Mouse (Mus musculus) forebrain, embryonic 11.5 days (tissue): ENCODE data around the gene Sf3b1. TPM values are rescaled to one million over a fixed set of nuclear protein-coding genes. Genes with fewer than 3 reads are reported as not detected.

ENCODE experiments used
- ATAC-seq: fragments of 200-750 bp; cut with Nextera tagmentation; replicated peaks from 2 replicates; pipeline ENCODE4 v1.8.0; 2017; ENCODE audit warnings: moderate TSS enrichment; ENCODE audit not compliant: low FRiP score
- DNase-seq: peaks from one replicate; pipeline ENCODE4 v3.0.0-alpha.2; 2017; ENCODE audit warnings: low spot score
- H3K27ac ChIP-seq: fragments of 300-500 bp; sonication (generic); 2 replicates; pipeline ENCODE4 v1.5.1; 2014; ENCODE audit warnings: low read depth, low read length
- H3K27me3 ChIP-seq: fragments of 300-500 bp; sonication (generic); 2 replicates; pipeline ENCODE4 v1.6.1; 2014; ENCODE audit warnings: mild to moderate bottlenecking, low read length, mixed read lengths; ENCODE audit not compliant: control insufficient read depth, insufficient read depth
- H3K36me3 ChIP-seq: fragments of 300-500 bp; sonication (generic); 2 replicates; pipeline ENCODE4 v1.6.1; 2014; ENCODE audit warnings: mild to moderate bottlenecking, low read length, moderate library complexity, mixed read lengths; ENCODE audit not compliant: control insufficient read depth, insufficient read depth
- H3K4me1 ChIP-seq: fragments of 300-500 bp; sonication (generic); replicated peaks from 2 replicates; pipeline ENCODE4 v1.6.1; 2014; ENCODE audit warnings: low read length, mixed read lengths; ENCODE audit not compliant: control insufficient read depth, insufficient read depth
- H3K4me2 ChIP-seq: fragments of 300-500 bp; sonication (generic); 2 replicates; pipeline ENCODE4 v1.6.1; 2014; ENCODE audit warnings: low read depth, mild to moderate bottlenecking, low read length, moderate library complexity, mixed read lengths; ENCODE audit not compliant: severe bottlenecking
- H3K4me3 ChIP-seq: fragments of 300-500 bp; sonication (generic); 2 replicates; pipeline ENCODE4 v1.5.1; 2014; ENCODE audit warnings: low read depth, low read length
- H3K9ac ChIP-seq: fragments of 300-500 bp; sonication (generic); 2 replicates; pipeline ENCODE4 v1.6.1; 2014; ENCODE audit warnings: low read length
- H3K9me3 ChIP-seq: fragments of 300-500 bp; sonication (generic); 2 replicates; pipeline ENCODE4 v1.6.1; 2016; ENCODE audit warnings: low read length, mixed read lengths; ENCODE audit not compliant: control insufficient read depth
- WGBS: fragments of 180-500 bp; shearing (Covaris S2); extraction: QIAGEN DNeasy Blood & Tissue Kit; methylation state at CpG from one replicate; pipeline ENCODE4 v1.1.7; 2014; 5-methylcytosine and 5-hydroxymethylcytosine counted together
- polyA plus RNA-seq: library from polyadenylated mRNA; unstranded; fragments of >200 nt; fragmentation: Nextera tagmentation; extraction: Ambion mirVana; gene quantifications from 2 replicates; pipeline ENCODE4 v1.2.1, GENCODE M21; 2014

Gene Sf3b1
- polyA plus RNA-seq, 1 experiment from 2014 or later: 360 TPM

GRCm38 (mm10) chr1:54954856-54955255, 72.4 kb downstream of the Sf3b1 start:
- DNase-seq (no peak), ATAC-seq (no peak)
- Histone ChIP-seq H3K9me3 (no peaks in the 10 kb centered on the region), H3K27me3 (no peaks in the 10 kb centered on the region), H3K4me3 (no peak overlapping the region), H3K4me1 (no peaks in the 10 kb centered on the region), H3K4me2 (no peak overlapping the region), H3K36me3 (no peaks in the 10 kb centered on the region), H3K9ac (no peak overlapping the region), H3K27ac (no peak overlapping the region)
- WGBS: 79% methylated on average over 4 of the region's 4 CpGs

GRCm38 (mm10) chr1:54944648-54945047, 82.6 kb downstream of the Sf3b1 start:
- DNase-seq (no peak), ATAC-seq (no peak)
- H3K9me3 ChIP-seq: no peaks in the 10 kb centered on the region
- 80% methylated on average over 3 of the region's 3 CpGs for WGBS
- no peak overlapping the region for H3K27ac ChIP-seq
- no peaks in the 10 kb centered on the region for H3K4me1 ChIP-seq
- no peaks in the 10 kb centered on the region for H3K27me3 ChIP-seq
- H3K36me3 ChIP-seq: no peaks in the 10 kb centered on the region
- H3K4me2 ChIP-seq: no peak overlapping the region
- H3K4me3 ChIP-seq: no peak overlapping the region
- H3K9ac ChIP-seq: no peak overlapping the region

DNA sequence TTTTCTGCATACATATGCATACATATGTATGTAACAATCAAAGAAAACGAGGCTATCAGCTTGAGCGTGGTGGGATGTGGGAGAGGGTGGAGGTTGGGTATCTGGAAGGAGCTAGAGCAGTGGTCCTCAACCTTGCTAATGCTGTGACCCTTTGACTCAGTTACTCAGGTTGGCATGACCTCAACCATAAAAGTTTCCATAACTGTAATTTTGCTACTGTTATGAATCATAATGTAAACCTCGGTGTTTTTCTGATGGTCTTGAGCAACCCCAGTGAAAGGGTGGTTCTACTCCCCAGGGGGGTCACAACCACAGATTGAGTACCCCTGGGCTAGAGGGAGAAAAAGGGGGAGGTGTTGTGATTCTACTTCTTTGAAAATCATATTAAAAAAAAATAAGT, 91.8 kb downstream of the Sf3b1 start:
- no peak overlapping the region for H3K9ac ChIP-seq
- H3K36me3 ChIP-seq: no peaks in the 10 kb centered on the region
- no peaks in the 10 kb centered on the region for H3K27me3 ChIP-seq
- WGBS: 85% methylated on average over 3 of the region's 3 CpGs
- ATAC-seq (no peak), DNase-seq (no peak)
- H3K4me1 ChIP-seq: no peaks in the 10 kb centered on the region
- H3K4me2 ChIP-seq: no peak overlapping the region
- H3K27ac ChIP-seq: no peak overlapping the region
- no peaks in the 10 kb centered on the region for H3K9me3 ChIP-seq
- no peak overlapping the region for H3K4me3 ChIP-seq

Other genes with a start within 250 kb of the Sf3b1 start
- 19.1 and 19.3 TPM in 2 replicates for gene Ankrd44, start 101.1 kb downstream of the Sf3b1 start, polyA plus RNA-seq
- gene Coq10b, start 25.3 kb upstream of the Sf3b1 start, polyA plus RNA-seq: 30.9 and 32.9 TPM in 2 replicates
- gene Hspe1, start 60.7 kb upstream of the Sf3b1 start, polyA plus RNA-seq: 434 and 507 TPM in 2 replicates
- 401 and 416 TPM in 2 replicates for gene Hspd1, start 60.8 kb upstream of the Sf3b1 start, polyA plus RNA-seq
- gene Mob4, start 103.8 kb upstream of the Sf3b1 start, polyA plus RNA-seq: 133 and 163 TPM in 2 replicates
- gene Rftn2, start 199.3 kb upstream of the Sf3b1 start, polyA plus RNA-seq: 8.0 and 8.2 TPM in 2 replicates
- 3.7 and 3.8 TPM in 2 replicates for gene Mars2, start 209.7 kb upstream of the Sf3b1 start, polyA plus RNA-seq